Mouse (Mus musculus) myocyte (in vitro differentiated cells): ENCODE results near the gene Dpp6. TPM values are rescaled to one million over a fixed set of nuclear protein-coding genes. Genes with fewer than 3 reads are reported as not detected.
A peak's percentile ranks its signal among the peaks of the same experiment; 100 is the strongest.

Experiments
- H3K27me3 ChIP-seq: one replicate; pipeline ENCODE4 v1.6.1; 2011; ENCODE audit not compliant: control insufficient read depth, insufficient read depth, insufficient read length
- H3K36me3 ChIP-seq: one replicate; pipeline ENCODE4 v1.6.1; 2011; ENCODE audit not compliant: control insufficient read depth, insufficient read depth
- H3K4me2 ChIP-seq: one replicate; pipeline ENCODE4 v1.6.1; 2011; ENCODE audit warnings: low read depth, control low read depth
- H3K4me3 ChIP-seq: one replicate; pipeline ENCODE4 v1.5.1; 2011; ENCODE audit warnings: mild to moderate bottlenecking, control low read depth, moderate library complexity
- H3K79me2 ChIP-seq: one replicate; pipeline ENCODE4 v1.6.1; 2011; ENCODE audit not compliant: control insufficient read depth, insufficient read depth
- H3ac ChIP-seq: one replicate; pipeline ENCODE4 v1.6.1; 2011; ENCODE audit not compliant: control insufficient read depth, insufficient read length
- CEBPB ChIP-seq: IDR thresholded peaks from 2 replicates; pipeline ENCODE4 v1.6.1; 2011; ENCODE audit warnings: mild to moderate bottlenecking, moderate library complexity; ENCODE audit not compliant: poor library complexity, insufficient read depth, severe bottlenecking
- E2F4 ChIP-seq: IDR thresholded peaks from one replicate; pipeline ENCODE4 v1.6.1; 2011; ENCODE audit warnings: mild to moderate bottlenecking, control low read depth, moderate library complexity; ENCODE audit not compliant: insufficient read depth
- MAX ChIP-seq: IDR thresholded peaks from one replicate; pipeline ENCODE4 v1.6.1; 2011; ENCODE audit warnings: low read depth, mild to moderate bottlenecking, control low read depth
- MYOD1 ChIP-seq, 3 experiments: IDR thresholded peaks; one replicate each; pipeline ENCODE4 v1.6.1; 2011; ENCODE audit warnings: control low read depth in 2 of 3, low read depth in 2 of 3, mild to moderate bottlenecking in 2 of 3, moderate library complexity in 1 of 3; ENCODE audit not compliant: insufficient read length in 2 of 3, control insufficient read depth in 1 of 3
- MYOG ChIP-seq, 3 experiments: IDR thresholded peaks; one replicate each; pipeline ENCODE4 v1.6.1; 2011; ENCODE audit warnings: control low read depth in 2 of 3, low read depth in 2 of 3, mild to moderate bottlenecking in 2 of 3; ENCODE audit not compliant: insufficient read length in 2 of 3, control insufficient read depth in 1 of 3, insufficient read depth in 1 of 3
- POLR2A ChIP-seq: IDR thresholded peaks from one replicate; pipeline ENCODE4 v1.6.1; 2011; ENCODE audit warnings: low read depth, mild to moderate bottlenecking, control low read depth, moderate library complexity; ENCODE audit not compliant: insufficient read length
- POLR2AphosphoS2 ChIP-seq: IDR thresholded peaks from one replicate; pipeline ENCODE4 v1.6.1; 2011; ENCODE audit warnings: low read depth, control low read depth; ENCODE audit not compliant: insufficient read length
- REST ChIP-seq: IDR thresholded peaks from one replicate; pipeline ENCODE4 v1.6.1; 2011; ENCODE audit warnings: mild to moderate bottlenecking, control low read depth, moderate library complexity; ENCODE audit not compliant: insufficient read depth, insufficient read length
- SRF ChIP-seq: IDR thresholded peaks from one replicate; pipeline ENCODE4 v1.6.1; 2011; ENCODE audit warnings: low read depth; ENCODE audit not compliant: control insufficient read depth, insufficient read length
- TCF12 ChIP-seq: IDR thresholded peaks from one replicate; pipeline ENCODE4 v1.6.1; 2011; ENCODE audit warnings: mild to moderate bottlenecking, control low read depth; ENCODE audit not compliant: poor library complexity, insufficient read depth, severe bottlenecking
- TCF3 ChIP-seq: IDR thresholded peaks from one replicate; pipeline ENCODE4 v1.6.1; 2011; ENCODE audit warnings: low read depth, control low read depth; ENCODE audit not compliant: insufficient read length
- USF1 ChIP-seq: IDR thresholded peaks from one replicate; pipeline ENCODE4 v1.6.1; 2011; ENCODE audit warnings: low read depth, mild to moderate bottlenecking, control low read depth, moderate library complexity
- polyA plus RNA-seq: library from polyadenylated mRNA; unstranded; fragments of >200 nt; fragmentation: generic; extraction: Trizol; gene quantifications from one replicate; pipeline ENCODE4 v1.2.1, GENCODE M21; 2012; ENCODE audit warnings: missing spikeins

Dpp6 gene
- polyA plus RNA-seq, 1 experiment: 0.06 TPM

GRCm38 (mm10) chr5:27707283-27707682, 890.3 kb downstream of the Dpp6 start:
- no peak overlapping the region for H3K4me2 ChIP-seq
- H3ac ChIP-seq: no peak overlapping the region
- H3K27me3 ChIP-seq: no peaks in the 10 kb centered on the region
- no peak for TF ChIP-seq POLR2A
- no peak for TF ChIP-seq TCF12
- no peak for TF ChIP-seq MAX
- TF ChIP-seq MYOG (IDR thresholded peaks at IDR 0.05; ENCODE audit: control insufficient read depth in 1 of 3, insufficient read depth in 1 of 3, insufficient read length in 2 of 3, low read depth in 2 of 3): no peak
- TF ChIP-seq E2F4: no peak
- TF ChIP-seq CEBPB: no peak
- H3K4me3 ChIP-seq: no peak overlapping the region
- no peaks in the 10 kb centered on the region for H3K36me3 ChIP-seq
- H3K79me2 ChIP-seq: no peaks in the 10 kb centered on the region

- peak in 1 of 3 experiments; percentile 21 for TF ChIP-seq MYOG (IDR thresholded peaks at IDR 0.05; ENCODE audit: control insufficient read depth in 1 of 3, insufficient read depth in 1 of 3, insufficient read length in 2 of 3, low read depth in 2 of 3)
- TF ChIP-seq POLR2A: no peak
- no peak overlapping the region for H3ac ChIP-seq
- H3K4me2 ChIP-seq: no peak overlapping the region
Observed at GRCm38 (mm10) chr5:27708209-27708608, 891.2 kb downstream of the Dpp6 start.

GRCm38 (mm10) chr5:27711461-27712192, 894.6 kb downstream of the Dpp6 start:
- Histone ChIP-seq H3K4me2 (no peak overlapping the region), H3K27me3 (no peaks in the 10 kb centered on the region), H3ac (no peak overlapping the region), H3K36me3 (no peaks in the 10 kb centered on the region), H3K4me3 (no peak overlapping the region), H3K79me2 (no peaks in the 10 kb centered on the region)
- TF ChIP-seq MAX (no peak), CEBPB (no peak), POLR2A (no peak), TCF3 (no peak), E2F4 (no peak), POLR2AphosphoS2 (no peak), MYOG (IDR thresholded peaks at IDR 0.05; ENCODE audit: control insufficient read depth in 1 of 3, insufficient read depth in 1 of 3, insufficient read length in 2 of 3, low read depth in 2 of 3) (no peak), USF1 (no peak), TCF12 (no peak), REST (no peak), MYOD1 (IDR thresholded peaks at IDR 0.05; ENCODE audit: control insufficient read depth in 1 of 3, insufficient read length in 2 of 3, low read depth in 2 of 3) (no peak), SRF (no peak)

More at GRCm38 (mm10) chr5:27708209-27708608, 891.2 kb downstream of the Dpp6 start:
- Histone ChIP-seq H3K79me2 (no peaks in the 10 kb centered on the region), H3K36me3 (no peaks in the 10 kb centered on the region), H3K27me3 (no peaks in the 10 kb centered on the region), H3K4me3 (no peak overlapping the region)

- H3K4me2 ChIP-seq: no peak overlapping the region
- H3K79me2 ChIP-seq: no peaks in the 10 kb centered on the region
Observed at GRCm38 (mm10) chr5:27714356-27714755, 897.4 kb downstream of the Dpp6 start.

GRCm38 (mm10) chr5:27716026-27716425, 899.0 kb downstream of the Dpp6 start:
- H3K27me3 ChIP-seq: peaks cover 3% of the 10 kb centered on the region
- no peak overlapping the region for H3K4me3 ChIP-seq
- TF ChIP-seq REST (no peak), MYOD1 (IDR thresholded peaks at IDR 0.05; ENCODE audit: control insufficient read depth in 1 of 3, insufficient read length in 2 of 3, low read depth in 2 of 3) (no peak), POLR2AphosphoS2 (no peak), USF1 (no peak), CEBPB (no peak), MAX (no peak), E2F4 (no peak), TCF3 (no peak), TCF12 (no peak), SRF (no peak), POLR2A (no peak), MYOG (IDR thresholded peaks at IDR 0.05; ENCODE audit: control insufficient read depth in 1 of 3, insufficient read depth in 1 of 3, insufficient read length in 2 of 3, low read depth in 2 of 3) (no peak)
- H3ac ChIP-seq: no peak overlapping the region
- no peaks in the 10 kb centered on the region for H3K79me2 ChIP-seq
- no peak overlapping the region for H3K4me2 ChIP-seq
- no peaks in the 10 kb centered on the region for H3K36me3 ChIP-seq

More at GRCm38 (mm10) chr5:27714356-27714755, 897.4 kb downstream of the Dpp6 start:
- Histone ChIP-seq H3K27me3 (peaks cover 3% of the 10 kb centered on the region), H3ac (no peak overlapping the region), H3K4me3 (no peak overlapping the region), H3K36me3 (no peaks in the 10 kb centered on the region)
- TF ChIP-seq TCF3 (no peak), POLR2AphosphoS2 (no peak), REST (no peak), E2F4 (no peak), USF1 (no peak), MYOG (IDR thresholded peaks at IDR 0.05; ENCODE audit: control insufficient read depth in 1 of 3, insufficient read depth in 1 of 3, insufficient read length in 2 of 3, low read depth in 2 of 3) (no peak), CEBPB (no peak), POLR2A (no peak), TCF12 (no peak), MYOD1 (IDR thresholded peaks at IDR 0.05; ENCODE audit: control insufficient read depth in 1 of 3, insufficient read length in 2 of 3, low read depth in 2 of 3) (no peak), SRF (no peak), MAX (no peak)
